20 mouse cellular contexts compared by ENCODE assay signal in the genomic region with DNA sequence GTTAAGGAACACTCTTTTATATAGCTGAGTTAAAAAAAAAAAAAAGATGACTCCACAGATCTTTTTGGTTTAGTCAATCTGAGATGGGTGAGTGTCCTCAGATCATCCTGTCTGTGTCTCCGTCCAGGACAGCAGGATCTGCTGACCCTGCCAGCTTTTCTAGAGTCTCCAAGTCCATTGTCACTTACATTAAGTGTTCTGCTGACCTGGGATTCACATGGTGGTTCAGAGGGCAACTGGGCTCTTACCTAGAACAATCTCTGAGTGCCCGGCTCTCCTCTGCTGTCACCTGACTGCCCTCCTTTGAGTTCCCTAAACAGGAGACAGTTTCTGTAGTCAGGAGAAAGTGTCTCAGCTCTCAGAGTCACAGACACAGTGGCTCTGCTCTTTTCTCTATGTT.
DNase-seq lines count a peak whose midpoint lies in the region; ATAC-seq and TF ChIP-seq lines count a peak whose summit lies in the region.
"Had no signal": no experiment of that assay in that cellular context is flagged by ENCODE, and none has a peak within 500 bp of the region (broad histone marks: within the 10 kb centered on the region; RNA-seq: fewer than 3 reads in every experiment).

No protein-coding gene starts in this region.

- H3K9ac ChIP-seq in kidney, embryonic 15.5 days, result no peak overlapping the region
- H3K9ac ChIP-seq: embryonic facial prominence, embryonic 13.5 days; forebrain, embryonic 13.5 days; forebrain, postnatal 0 days; heart, embryonic 12.5 days had no signal

- no peaks in the 10 kb centered on the region for H3K9me3 ChIP-seq in kidney, embryonic 15.5 days (replicated peaks)
- H3K9me3 ChIP-seq: embryonic facial prominence, embryonic 13.5 days; forebrain, embryonic 13.5 days; heart, embryonic 12.5 days had no signal

- no peaks in the 10 kb centered on the region for H3K27me3 ChIP-seq in kidney, embryonic 15.5 days
- H3K27me3 ChIP-seq: CH12.LX; embryonic facial prominence, embryonic 13.5 days; forebrain, embryonic 13.5 days; heart, embryonic 12.5 days; Patski had no signal

- TF ChIP-seq CTCF in layer of hippocampus, adult 2 months (conservative IDR thresholded peaks at IDR 0.05), result no peak

- H3K36me3 ChIP-seq in kidney, embryonic 15.5 days, result peaks cover 39% of the 10 kb centered on the region

- ATAC-seq in kidney, embryonic 15.5 days (replicated peaks; ENCODE audit: low FRiP score), result no peak
- ATAC-seq: activated CD4-positive, CD25-positive, alpha-beta regulatory T cell, adult 4 months; forebrain, embryonic 13.5 days; forebrain, postnatal 0 days; Patski had no signal

- no peak overlapping the region for H3K4me2 ChIP-seq in kidney, embryonic 15.5 days
- H3K4me2 ChIP-seq: embryonic facial prominence, embryonic 13.5 days; forebrain, embryonic 13.5 days; heart, embryonic 12.5 days had no signal

- peaks cover 44% of the 10 kb centered on the region for H3K4me1 ChIP-seq in kidney, embryonic 15.5 days

- H3K27ac ChIP-seq in kidney, embryonic 15.5 days, result no peak overlapping the region
- peak overlapping the region; percentile 78; the same call in 1 of the 2 replicates for H3K27ac ChIP-seq in layer of hippocampus, adult 2 months
- H3K27ac ChIP-seq: embryonic facial prominence, embryonic 13.5 days; forebrain, embryonic 13.5 days had no signal

- H3K4me3 ChIP-seq in kidney, embryonic 15.5 days (replicated peaks), result no peak overlapping the region
- H3K4me3 ChIP-seq in layer of hippocampus, adult 2 months, result no peak overlapping the region
- H3K4me3 ChIP-seq: embryonic facial prominence, embryonic 13.5 days; forebrain, embryonic 13.5 days; heart, embryonic 12.5 days had no signal

- peak; percentile 43 for DNase-seq in kidney, adult 18-20 months
- no peak for DNase-seq in layer of hippocampus, adult 2 months (ENCODE audit: low spot score in 2 of 2)
- no peak for DNase-seq in layer of hippocampus, postnatal 10 days (ENCODE audit: low spot score in 2 of 2)
- peak; percentile 41 for DNase-seq in kidney, postnatal 14 days
- no peak for DNase-seq in yolk sac, embryonic 10.5 days (ENCODE audit: low spot score)
- DNase-seq in urinary bladder, adult 2 months (ENCODE audit: low spot score), result no peak
- DNase-seq: adrenal gland, postnatal 14 days; cerebellum, adult 11-12 months; cerebellum, adult 9-10 months; cerebellum, postnatal 36 days; forebrain, postnatal 0 days; gastrocnemius, postnatal 14 days; heart, postnatal 36 days had no signal

- WGBS in kidney, embryonic 15.5 days, result 95% methylated on average over 2 of the region's 2 CpGs

Comparison
In these comparisons a context has a peak if more than half of its experiments do, and no peak if none do; other contexts are left out.
1. DNase-seq: peak in kidney, adult 18-20 months (single experiment) and kidney, postnatal 14 days (single experiment); none in layer of hippocampus, adult 2 months (0 of 2), layer of hippocampus, postnatal 10 days (0 of 2), yolk sac, embryonic 10.5 days (single experiment) and urinary bladder, adult 2 months (single experiment).